Mouse (Mus musculus): ENCODE results near the gene Orc1. TPM values are rescaled to one million over a fixed set of nuclear protein-coding genes. Genes with fewer than 3 reads are reported as not detected.
A peak's percentile ranks its signal among the peaks of the same experiment; 100 is the strongest.

The Orc1 gene
- polyA plus RNA-seq, 1 experiment = 71.1 TPM

- Histone ChIP-seq H3K36me3 (ENCODE audit: control insufficient read depth, insufficient read depth, low read length, poor library complexity, severe bottlenecking) (peaks cover 4% of the 10 kb centered on the region; the same call in 1 of the 2 replicates), H3K4me1 (ENCODE audit: control insufficient read depth, insufficient read depth, low read length) (peaks cover 13% of the 10 kb centered on the region), H3K27ac (ENCODE audit: insufficient read depth, low read length) (no peak overlapping the region), H3K9ac (ENCODE audit: low read depth, poor library complexity, severe bottlenecking) (no peak overlapping the region), H3K4me3 (ENCODE audit: low read depth, low read length) (no peak overlapping the region), H3K27me3 (ENCODE audit: control insufficient read depth, insufficient read depth, low read length, poor library complexity, severe bottlenecking) (no peaks in the 10 kb centered on the region), H3K9me3 (replicated peaks; ENCODE audit: control insufficient read depth, insufficient read depth, low read length, poor library complexity, severe bottlenecking) (no peaks in the 10 kb centered on the region)
- no peak for TF ChIP-seq POLR2A (IDR thresholded peaks at IDR 0.05; ENCODE audit: insufficient read depth, low read length)
- TF ChIP-seq EP300 (IDR thresholded peaks at IDR 0.05; ENCODE audit: insufficient read depth, low read depth, low read length) = no peak
- no peak for TF ChIP-seq CTCF (IDR thresholded peaks at IDR 0.05; ENCODE audit: low read depth, low read length)
Measured at GRCm38 (mm10) chr4:108637721-108638120, 58.5 kb downstream of the Orc1 start.

- Histone ChIP-seq H3K9me3 (replicated peaks; ENCODE audit: control insufficient read depth, insufficient read depth, low read length, poor library complexity, severe bottlenecking) (no peaks in the 10 kb centered on the region), H3K4me1 (ENCODE audit: control insufficient read depth, insufficient read depth, low read length) (peaks cover 6% of the 10 kb centered on the region), H3K36me3 (ENCODE audit: control insufficient read depth, insufficient read depth, low read length, poor library complexity, severe bottlenecking) (no peaks in the 10 kb centered on the region), H3K9ac (ENCODE audit: low read depth, poor library complexity, severe bottlenecking) (no peak overlapping the region), H3K27me3 (ENCODE audit: control insufficient read depth, insufficient read depth, low read length, poor library complexity, severe bottlenecking) (no peaks in the 10 kb centered on the region), H3K4me3 (ENCODE audit: low read depth, low read length) (no peak overlapping the region), H3K27ac (ENCODE audit: insufficient read depth, low read length) (no peak overlapping the region)
- TF ChIP-seq CTCF (IDR thresholded peaks at IDR 0.05; ENCODE audit: low read depth, low read length) (no peak), EP300 (IDR thresholded peaks at IDR 0.05; ENCODE audit: insufficient read depth, low read depth, low read length) (no peak), POLR2A (IDR thresholded peaks at IDR 0.05; ENCODE audit: insufficient read depth, low read length) (no peak)
Measured at GRCm38 (mm10) chr4:108638752-108639151, 59.5 kb downstream of the Orc1 start.

- no peak for TF ChIP-seq EP300 (IDR thresholded peaks at IDR 0.05; ENCODE audit: insufficient read depth, low read depth, low read length)
- TF ChIP-seq CTCF (IDR thresholded peaks at IDR 0.05; ENCODE audit: low read depth, low read length) = peak; percentile 31
- H3K4me3 ChIP-seq (ENCODE audit: low read depth, low read length) = no peak overlapping the region
- H3K36me3 ChIP-seq (ENCODE audit: control insufficient read depth, insufficient read depth, low read length, poor library complexity, severe bottlenecking) = no peaks in the 10 kb centered on the region; the same call in 1 of the 2 replicates
- H3K9me3 ChIP-seq (replicated peaks; ENCODE audit: control insufficient read depth, insufficient read depth, low read length, poor library complexity, severe bottlenecking) = no peaks in the 10 kb centered on the region
- H3K9ac ChIP-seq (ENCODE audit: low read depth, poor library complexity, severe bottlenecking) = no peak overlapping the region
- H3K4me1 ChIP-seq (ENCODE audit: control insufficient read depth, insufficient read depth, low read length) = peaks cover 3% of the 10 kb centered on the region
- no peak overlapping the region for H3K27ac ChIP-seq (ENCODE audit: insufficient read depth, low read length)
- H3K27me3 ChIP-seq (ENCODE audit: control insufficient read depth, insufficient read depth, low read length, poor library complexity, severe bottlenecking) = no peaks in the 10 kb centered on the region
Measured at GRCm38 (mm10) chr4:108664407-108664806, 85.2 kb downstream of the Orc1 start.

Other genes with a start within 250 kb of the Orc1 start
- gene Shisal2a, start 196.1 kb upstream of the Orc1 start, polyA plus RNA-seq (2011; ENCODE audit: insufficient read depth, insufficient read length, low read depth, missing spikeins) = 1.2 and 1.4 TPM in 2 replicates
- gene Gpx7, start 172.5 kb upstream of the Orc1 start, polyA plus RNA-seq (2011; ENCODE audit: insufficient read depth, insufficient read length, low read depth, missing spikeins) = 11.3 and 11.5 TPM in 2 replicates
- 75.9 and 88.3 TPM in 2 replicates for gene Tut4, start 120.0 kb upstream of the Orc1 start, polyA plus RNA-seq (2011; ENCODE audit: insufficient read depth, insufficient read length, low read depth, missing spikeins)
- gene Prpf38a, start 87 bp upstream of the Orc1 start, polyA plus RNA-seq (2011; ENCODE audit: insufficient read depth, insufficient read length, low read depth, missing spikeins) = 119 and 121 TPM in 2 replicates
- 47.8 and 49.0 TPM in 2 replicates for gene Cc2d1b, start 40.5 kb downstream of the Orc1 start, polyA plus RNA-seq (2011; ENCODE audit: insufficient read depth, insufficient read length, low read depth, missing spikeins)
- gene 3110021N24Rik, start 140.2 kb downstream of the Orc1 start, polyA plus RNA-seq (2011; ENCODE audit: insufficient read depth, insufficient read length, low read depth, missing spikeins) = not detected in 2 replicates
- 16.0 and 17.7 TPM in 2 replicates for gene Zfyve9, start 201.4 kb downstream of the Orc1 start, polyA plus RNA-seq (2011; ENCODE audit: insufficient read depth, insufficient read length, low read depth, missing spikeins)

Measured in ES-Bruce4 (cell line).